Mouse (Mus musculus) liver, postnatal 0 days (tissue): Measurements from ENCODE around the gene Col15a1.

Experiments
- CTCF ChIP-seq: sonication (generic); IDR thresholded peaks from 2 replicates; pipeline ENCODE4 v1.5.1; 2016; ENCODE audit warnings: antibody characterized with exemption, low read depth
- EP300 ChIP-seq: IDR thresholded peaks from 2 replicates; pipeline ENCODE4 v1.6.1; 2016; ENCODE audit warnings: antibody characterized with exemption, low read depth, mild to moderate bottlenecking

DNA sequence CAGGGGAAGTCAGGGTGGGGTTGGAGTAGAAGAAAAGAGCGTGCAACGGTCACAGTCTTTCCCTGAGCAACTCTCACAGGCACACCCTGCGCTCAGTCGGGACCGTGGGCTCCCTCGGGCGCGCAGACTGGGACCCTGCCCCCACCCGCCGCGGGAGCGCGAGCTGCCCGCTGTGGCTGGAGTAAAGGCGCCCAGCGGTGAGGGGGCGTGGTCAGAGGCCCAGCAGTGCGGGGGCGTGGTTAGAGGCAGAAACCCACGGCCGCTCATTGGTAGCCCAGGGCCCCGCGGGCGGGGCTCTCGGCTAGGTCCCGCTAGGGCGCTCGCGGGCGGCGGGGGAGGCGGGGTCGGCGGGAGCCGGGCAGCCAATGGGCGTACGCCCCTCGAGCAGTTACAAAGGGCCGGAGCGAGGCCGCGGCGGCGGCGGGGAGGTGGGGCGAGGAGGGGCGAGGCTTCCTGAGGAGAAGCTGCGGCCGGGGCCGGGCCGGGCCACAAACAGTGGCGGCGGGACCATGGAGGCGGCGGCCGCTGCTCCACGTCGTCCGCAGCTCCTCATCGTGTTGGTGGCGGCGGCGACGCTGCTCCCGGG is 144.9 kb downstream of the Col15a1 start, which contains the start of gene Tgfbr1:
- TF ChIP-seq CTCF (no peak), EP300 (no peak)
